Mouse (Mus musculus) spleen, postnatal 0 days (tissue): ENCODE measurements around the gene Scrn2. TPM values are rescaled to one million over a fixed set of nuclear protein-coding genes. Genes with fewer than 3 reads are reported as not detected.

Experiments used
- polyA plus RNA-seq: library from polyadenylated mRNA; unstranded; fragments of >200 nt; fragmentation: Nextera tagmentation; extraction: Ambion mirVana; gene quantifications from 2 replicates; pipeline ENCODE4 v1.2.1, GENCODE M21; 2015

Scrn2 gene
- 6.8 and 8.7 TPM in 2 replicates for polyA plus RNA-seq

DNA sequence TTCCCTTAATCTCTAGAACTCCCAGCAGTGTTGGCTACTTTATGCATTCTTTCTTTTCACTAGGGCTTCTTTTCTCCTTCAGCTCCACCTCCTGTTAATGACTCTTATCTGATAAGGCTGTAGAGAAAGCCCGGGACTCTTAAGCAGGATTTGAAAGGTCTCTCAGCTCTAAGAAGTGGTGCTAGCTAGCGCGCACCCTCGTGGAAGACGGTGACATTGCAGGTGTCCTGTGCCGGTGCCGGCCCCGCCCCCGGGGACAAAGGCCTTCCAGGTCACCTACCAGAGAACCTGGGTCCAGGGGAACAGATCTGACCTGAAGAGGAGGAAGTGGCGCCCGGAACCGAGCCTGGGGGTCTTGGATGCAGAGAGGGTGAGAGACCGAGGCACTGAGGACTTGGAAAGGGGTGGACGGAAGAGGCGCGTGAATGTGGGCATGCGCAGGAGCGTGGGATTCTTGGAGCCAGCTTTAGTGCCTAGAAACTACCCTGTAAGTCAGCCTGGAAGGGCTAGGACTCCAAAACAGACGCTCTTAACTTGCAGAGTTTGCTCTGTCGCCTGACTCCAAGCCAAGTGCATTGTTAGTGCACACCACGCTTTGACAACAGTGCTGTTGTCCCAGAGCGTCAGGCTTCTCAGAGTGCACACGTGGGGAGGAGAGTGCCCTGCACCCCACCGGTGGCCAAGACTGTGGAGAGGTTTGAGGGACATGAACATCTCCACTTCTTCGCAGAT lies at the start of gene Scrn2:
Scrn2 (plus strand) TSS at position 253 of the 732 bp plus-strand sequence.

GRCm38 (mm10) chr11:96982859-96983258 lies 46.9 kb upstream of the Scrn2 start, which contains the start of gene Sp2:
Sp2 (minus strand) TSS chr11:96982959.

GRCm38 (mm10) chr11:97013121-97013670 lies 16.5 kb upstream of the Scrn2 start, which contains the start of gene Sp6:
Sp6 (plus strand) TSS chr11:97013394.

DNA sequence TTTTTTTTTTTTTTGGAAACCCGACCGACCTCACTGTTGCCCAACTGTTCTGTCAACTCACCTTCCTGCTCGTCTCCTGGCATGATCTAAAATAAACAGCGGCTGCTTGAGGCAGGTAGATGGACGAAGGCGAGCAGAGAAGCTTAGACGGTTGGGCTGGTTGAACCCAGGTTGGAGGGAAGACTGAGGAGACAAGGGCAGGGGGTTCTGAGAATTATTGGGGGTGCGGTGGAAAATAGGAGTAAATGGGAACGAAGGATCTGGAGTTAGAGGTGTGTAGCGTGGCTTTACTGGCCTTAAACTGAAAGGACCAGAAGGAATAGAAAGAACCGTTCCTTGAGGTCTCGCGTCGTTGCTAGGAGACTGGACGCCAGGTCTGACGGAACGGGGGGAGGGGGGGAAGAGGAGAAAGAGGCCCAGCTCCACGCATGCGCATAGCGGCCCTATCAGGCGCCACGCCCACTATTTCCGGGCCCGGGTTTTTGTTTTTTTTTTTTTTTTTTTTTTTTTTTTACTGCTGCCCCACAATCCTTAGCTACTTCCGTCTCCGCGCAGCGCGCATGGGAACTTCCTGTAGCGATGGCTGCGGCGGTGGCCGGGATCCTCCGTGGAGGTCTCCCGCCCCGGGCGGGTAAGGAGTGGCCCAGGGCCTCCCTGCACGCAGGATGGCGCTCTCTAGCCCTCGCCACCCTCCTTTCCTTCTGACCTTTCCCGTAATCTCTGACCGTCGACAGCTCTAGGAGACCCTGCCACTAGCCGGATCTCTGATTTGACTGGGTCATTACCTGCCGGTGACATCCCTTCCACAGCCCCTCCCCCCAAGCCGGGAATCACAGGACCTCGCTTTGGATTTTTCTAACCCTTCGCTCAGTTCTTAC lies 11.5 kb downstream of the Scrn2 start, which contains the start of the genes Lrrc46 and Mrpl10:
Lrrc46 (minus strand) TSS at position 386 of the 878 bp plus-strand sequence.
Mrpl10 (plus strand) TSS at position 539 of the 878 bp plus-strand sequence.

DNA sequence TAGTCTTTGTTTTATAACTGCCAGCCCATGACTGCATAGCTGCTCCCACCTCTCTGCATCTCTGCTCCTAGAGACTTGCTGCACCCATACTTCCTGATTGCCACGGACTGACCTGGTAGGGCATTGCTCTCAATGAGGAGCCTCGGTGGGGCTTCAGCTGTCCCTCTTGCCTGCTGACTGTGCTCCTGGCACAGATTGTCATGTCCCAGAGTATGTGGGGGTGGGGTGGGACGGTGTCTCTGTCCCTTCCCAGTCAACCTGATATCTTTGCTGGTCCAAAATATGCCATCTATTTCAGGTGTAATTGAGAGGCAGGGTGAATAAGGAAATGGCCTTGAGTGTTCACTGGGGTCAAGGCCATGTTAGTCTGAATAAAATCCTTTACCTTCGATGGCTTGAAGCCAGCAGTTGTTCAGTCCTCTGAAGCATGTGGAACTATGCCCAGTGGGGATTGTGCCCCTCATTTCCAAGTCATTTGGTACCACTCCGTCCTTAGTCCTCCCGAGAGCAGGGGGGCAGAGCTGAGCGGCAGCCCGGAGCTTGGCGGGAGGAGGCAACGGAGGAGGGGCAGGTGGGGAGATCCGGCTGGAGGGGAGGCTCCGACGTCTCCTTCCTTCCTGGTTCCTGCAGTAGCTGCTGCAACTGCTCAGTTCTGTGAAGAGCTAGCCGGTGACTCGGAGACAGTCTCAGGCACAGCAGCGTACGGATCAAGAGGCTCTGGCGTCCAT lies 20.6 kb downstream of the Scrn2 start, which contains the start of gene Osbpl7:
Osbpl7 (plus strand) TSS at position 413 of the 728 bp plus-strand sequence.

Other genes starting within 250 kb of the Scrn2 start
- 48.6 and 50.7 TPM in 2 replicates for gene Cbx1, start 240.8 kb upstream of the Scrn2 start, polyA plus RNA-seq
- 18.3 and 22.8 TPM in 2 replicates for gene Nfe2l1, start 200.0 kb upstream of the Scrn2 start, polyA plus RNA-seq
- gene Copz2, start 180.1 kb upstream of the Scrn2 start, polyA plus RNA-seq, result 33.8 and 42.6 TPM in 2 replicates
- 44.2 and 45.6 TPM in 2 replicates for gene Cdk5rap3, start 113.4 kb upstream of the Scrn2 start, polyA plus RNA-seq
- 3.2 and 4.4 TPM in 2 replicates for gene Prr15l, start 101.8 kb upstream of the Scrn2 start, polyA plus RNA-seq
- 410 and 492 TPM in 2 replicates for gene Pnpo, start 86.0 kb upstream of the Scrn2 start, polyA plus RNA-seq
- 14.4 and 14.5 TPM in 2 replicates for gene Sp2, start 47.0 kb upstream of the Scrn2 start, polyA plus RNA-seq
- 0.11 TPM in 1 of 2 replicates, not detected in the other for gene Sp6, start 16.5 kb upstream of the Scrn2 start, polyA plus RNA-seq
- gene Lrrc46, start 11.5 kb downstream of the Scrn2 start, polyA plus RNA-seq, result 0.41 TPM in 2 replicates
- gene Mrpl10, start 11.6 kb downstream of the Scrn2 start, polyA plus RNA-seq, result 41.0 and 45.8 TPM in 2 replicates
- 4.7 and 7.1 TPM in 2 replicates for gene Osbpl7, start 20.7 kb downstream of the Scrn2 start, polyA plus RNA-seq
- 0.41 and 0.92 TPM in 2 replicates for gene Tbx21, start 85.4 kb downstream of the Scrn2 start, polyA plus RNA-seq
- 3.0 and 4.4 TPM in 2 replicates for gene Tbkbp1, start 121.6 kb downstream of the Scrn2 start, polyA plus RNA-seq
- 27.6 and 28.1 TPM in 2 replicates for gene Kpnb1, start 157.9 kb downstream of the Scrn2 start, polyA plus RNA-seq